Mouse (Mus musculus) lung, adult 2 months (tissue): ENCODE data around the gene Ugt1a9. TPM values are rescaled to one million over a fixed set of nuclear protein-coding genes. Genes with fewer than 3 reads are reported as not detected.
"Not testable (repeated sequence)": the region's sequence is repeated elsewhere in the genome, so short reads cannot be mapped to it uniquely, and the experiment has no call there.

Experiments
- DNase-seq: peaks from one replicate; pipeline ENCODE4 v3.0.0; 2022
- H3K4me1 ChIP-seq: fragments of 200-500 bp; 2 replicates; pipeline ENCODE4 v1.6.1; 2011; ENCODE audit warnings: low read length; ENCODE audit not compliant: control insufficient read depth, insufficient read depth
- H3K4me3 ChIP-seq: fragments of 200-500 bp; replicated peaks from 2 replicates; pipeline ENCODE3; 2011; ENCODE audit warnings: low read depth, mild to moderate bottlenecking, control low read depth, low read length; ENCODE audit errors: extremely low read depth
- CTCF ChIP-seq: fragments of 200-500 bp; IDR thresholded peaks from 2 replicates; pipeline ENCODE4 v1.5.1; 2011; ENCODE audit warnings: mild to moderate bottlenecking, low read length, control low read depth; ENCODE audit not compliant: insufficient read depth
- POLR2A ChIP-seq: fragments of 200-500 bp; IDR thresholded peaks from 2 replicates; pipeline ENCODE4 v1.6.1; 2011; ENCODE audit warnings: low read depth, mild to moderate bottlenecking, control low read depth, low read length, borderline replicate concordance; ENCODE audit errors: extremely low read depth
- WGBS: fragments of 180-500 bp; shearing (Covaris S2); methylation state at CpG from one replicate; pipeline ENCODE4 v1.1.7; 2018; 5-methylcytosine and 5-hydroxymethylcytosine counted together
- polyA plus RNA-seq: library from polyadenylated mRNA; depleted of rRNA; stranded (reverse); fragments of >200 nt; gene quantifications from 2 replicates; pipeline ENCODE4 v1.2.3, GENCODE M21; 2012

Ugt1a9 gene
- polyA plus RNA-seq, 1 experiment = 0.09 TPM

DNA sequence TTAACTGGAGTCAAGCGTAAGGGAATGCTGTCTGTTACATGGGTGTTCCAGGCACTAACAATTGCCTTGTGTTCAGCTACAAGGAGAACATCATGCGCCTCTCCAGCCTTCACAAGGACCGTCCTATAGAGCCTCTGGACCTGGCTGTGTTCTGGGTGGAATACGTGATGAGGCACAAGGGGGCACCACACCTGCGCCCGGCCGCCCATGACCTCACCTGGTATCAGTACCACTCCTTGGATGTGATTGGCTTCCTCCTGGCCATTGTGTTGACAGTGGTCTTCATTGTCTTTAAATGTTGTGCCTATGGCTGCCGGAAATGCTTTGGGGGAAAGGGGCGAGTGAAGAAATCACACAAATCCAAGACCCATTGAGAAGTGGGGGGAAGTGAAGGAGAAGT lies 147.5 kb downstream of the Ugt1a9 start:
- no peak for DNase-seq
- no peaks in the 10 kb centered on the region for H3K4me1 ChIP-seq
- TF ChIP-seq CTCF (no peak), POLR2A (no peak)
- WGBS = 74% methylated on average over 9 of the region's 9 CpGs
- H3K4me3 ChIP-seq = no peak overlapping the region

DNA sequence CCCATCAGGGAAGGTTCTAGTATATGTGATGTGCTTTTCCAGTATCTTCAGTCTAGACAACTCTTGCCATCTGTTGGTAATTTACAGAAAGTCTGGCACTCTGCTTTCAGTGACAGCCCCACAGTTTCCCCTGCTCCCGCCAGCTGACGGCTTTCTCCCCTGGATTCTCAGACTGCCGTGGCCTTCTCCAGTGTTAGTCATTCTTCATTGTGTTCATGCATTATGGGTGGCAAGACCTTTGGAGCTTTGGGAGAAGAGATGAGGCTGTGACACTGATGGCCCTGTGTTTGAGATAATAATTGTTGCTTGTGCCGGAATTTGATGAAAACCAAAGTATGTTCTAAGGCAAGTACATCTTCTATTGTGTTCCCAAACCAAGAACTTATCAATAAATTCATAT lies 148.0 kb downstream of the Ugt1a9 start:
- WGBS = 47% methylated on average over 4 of the region's 4 CpGs
- DNase-seq = no peak
- no peak for TF ChIP-seq POLR2A
- TF ChIP-seq CTCF = no peak
- Histone ChIP-seq H3K4me3 (no peak overlapping the region), H3K4me1 (no peaks in the 10 kb centered on the region)

GRCm38 (mm10) chr1:88219054-88219453 lies 148.5 kb downstream of the Ugt1a9 start:
- TF ChIP-seq POLR2A (no peak), CTCF (no peak)
- Histone ChIP-seq H3K4me1 (no peaks in the 10 kb centered on the region), H3K4me3 (no peak overlapping the region)
- 20% methylated on average over 1 of the region's 1 CpGs for WGBS
- no peak for DNase-seq

DNA sequence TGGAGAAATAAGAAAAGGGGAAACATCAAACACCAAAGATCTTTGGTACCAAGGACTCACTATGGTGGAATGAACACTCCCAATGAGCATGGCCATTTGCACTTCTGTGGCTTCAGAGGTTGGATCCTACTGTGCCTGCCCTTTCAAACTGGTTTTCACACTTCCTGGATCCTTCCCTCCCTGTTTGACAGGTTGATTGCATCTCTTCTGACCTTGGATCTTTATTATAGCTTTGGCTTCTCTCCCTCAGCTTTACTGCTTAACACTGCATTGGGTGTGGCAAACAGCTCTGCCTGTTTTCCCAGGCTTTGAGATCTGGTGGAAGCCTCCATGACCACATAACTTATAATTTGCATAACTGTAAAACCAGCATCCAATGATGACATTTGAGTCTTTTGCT lies 149.7 kb downstream of the Ugt1a9 start:
- H3K4me3 ChIP-seq = no peak overlapping the region
- H3K4me1 ChIP-seq = no peaks in the 10 kb centered on the region
- TF ChIP-seq POLR2A (no peak), CTCF (no peak)
- DNase-seq = peak; percentile 7

DNA sequence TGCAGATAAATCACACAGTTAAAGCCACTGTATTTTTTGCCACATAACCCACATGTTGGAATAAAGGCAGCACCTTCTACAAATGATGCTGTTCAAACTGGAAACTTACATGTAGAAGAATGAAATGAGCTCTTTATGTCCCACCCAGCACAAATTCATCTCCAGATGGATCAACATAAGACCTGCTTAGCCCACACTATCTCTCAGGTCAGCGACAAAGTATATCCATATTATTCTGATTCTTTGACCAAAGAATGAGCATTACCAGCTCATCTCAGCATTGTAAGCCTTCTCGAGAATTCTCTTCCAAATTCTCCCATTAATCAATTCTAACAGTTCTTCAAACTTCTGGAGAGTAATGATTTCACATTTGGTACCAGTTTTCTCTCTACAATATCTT lies 151.6 kb downstream of the Ugt1a9 start:
- Histone ChIP-seq H3K4me1 (no peaks in the 10 kb centered on the region), H3K4me3 (no peak overlapping the region)
- no peak for DNase-seq
- WGBS = 48% methylated on average over 2 of the region's 2 CpGs
- TF ChIP-seq POLR2A = no peak
- no peak for TF ChIP-seq CTCF

GRCm38 (mm10) chr1:88223011-88223515 lies 152.5 kb downstream of the Ugt1a9 start:
- H3K4me3 ChIP-seq, H3K4me1 ChIP-seq: not testable (repeated sequence)
- DNase-seq = peak; percentile 6

DNA sequence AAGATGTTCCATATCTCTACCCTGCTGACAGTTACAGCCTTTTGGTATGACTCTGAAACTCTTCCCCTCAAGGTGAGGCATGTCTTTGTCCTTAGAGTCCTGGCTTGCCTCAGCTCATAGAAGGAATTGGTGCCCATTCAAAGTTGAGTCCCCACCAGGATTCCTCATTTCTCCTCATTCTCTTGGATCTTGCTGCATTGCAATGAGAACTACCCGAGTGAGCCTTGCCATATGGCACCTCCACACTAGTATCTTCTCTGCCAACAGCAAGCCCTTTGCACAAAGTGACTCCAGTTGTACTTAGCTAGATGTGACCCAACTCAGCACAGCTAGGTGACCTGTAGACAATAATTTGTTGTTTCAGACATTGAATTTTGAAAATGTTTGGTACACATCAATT lies 153.0 kb downstream of the Ugt1a9 start:
- no peak for TF ChIP-seq CTCF
- TF ChIP-seq POLR2A = no peak
- WGBS = 40% methylated on average over 1 of the region's 1 CpGs
- Histone ChIP-seq H3K4me3 (no peak overlapping the region), H3K4me1 (no peaks in the 10 kb centered on the region)
- DNase-seq = peak; percentile 10

GRCm38 (mm10) chr1:88224029-88224776 lies 153.6 kb downstream of the Ugt1a9 start:
- 54% methylated on average over 2 of the region's 2 CpGs for WGBS
- H3K4me1 ChIP-seq = no peaks in the 10 kb centered on the region
- peak; percentile 43 for DNase-seq
- TF ChIP-seq POLR2A (no peak), CTCF (no peak)
- no peak overlapping the region for H3K4me3 ChIP-seq

DNA sequence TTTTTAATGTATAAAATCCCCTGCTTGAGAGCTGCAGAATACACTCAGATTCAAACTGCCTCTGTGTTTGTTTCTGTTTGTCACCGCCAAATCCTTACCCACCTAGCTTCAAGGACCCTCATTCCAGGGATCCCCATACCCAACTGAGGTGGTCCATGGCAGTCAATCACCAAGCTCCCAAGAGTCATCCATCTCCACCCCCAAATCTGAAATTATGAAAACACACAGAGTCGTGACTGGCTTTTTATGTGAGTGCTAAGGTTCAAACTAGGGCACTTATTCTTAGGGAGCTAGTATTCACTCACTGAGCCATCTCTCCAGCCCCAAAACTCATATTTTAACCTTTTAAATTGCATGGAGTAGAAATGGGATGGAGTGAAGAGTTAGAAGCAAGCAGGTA lies 154.7 kb downstream of the Ugt1a9 start:
- WGBS = 22% methylated on average over 2 of the region's 2 CpGs
- not testable (repeated sequence) for H3K4me1 ChIP-seq

DNA sequence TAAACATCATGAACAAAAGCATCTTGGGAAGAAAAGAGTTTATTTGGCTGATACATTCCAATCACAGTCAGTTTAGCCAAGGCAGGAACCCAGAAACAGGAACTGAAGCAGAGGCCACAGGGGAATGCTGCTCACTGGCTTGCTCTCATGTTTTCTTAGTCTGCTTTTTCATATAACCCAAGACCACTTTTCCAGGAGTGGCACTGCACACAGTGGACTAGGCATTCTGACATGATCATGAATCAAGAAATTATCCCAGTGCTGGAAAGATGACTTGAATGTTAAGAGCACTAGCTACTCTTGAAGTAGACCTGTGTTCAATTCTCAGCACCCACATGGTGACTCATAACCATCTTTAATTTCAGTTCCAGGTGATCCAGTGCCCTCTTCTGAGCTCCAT lies 155.1 kb downstream of the Ugt1a9 start:
- no peaks in the 10 kb centered on the region for H3K4me1 ChIP-seq
- TF ChIP-seq POLR2A (no peak), CTCF (no peak)
- no peak for DNase-seq

More for the DNA sequence above, 154.7 kb downstream of the Ugt1a9 start:
- not testable (repeated sequence) for DNase-seq, H3K4me3 ChIP-seq

More for the DNA sequence above, 155.1 kb downstream of the Ugt1a9 start:
- H3K4me3 ChIP-seq = no peak overlapping the region
